Mouse (Mus musculus) mouse trophoblast stem cell (cell line): Measurements from ENCODE around the gene Maml3.

ENCODE experiments used
- in situ Hi-C, 2 experiments: fragments of 300-500 bp; cut with MseI, MboI; formaldehyde crosslinking; loops; 2 replicates in 1 of 2; 3 replicates in 1 of 2; pipeline ENCODE4 v1.15.1; 2025

Maml3 gene

DNA sequence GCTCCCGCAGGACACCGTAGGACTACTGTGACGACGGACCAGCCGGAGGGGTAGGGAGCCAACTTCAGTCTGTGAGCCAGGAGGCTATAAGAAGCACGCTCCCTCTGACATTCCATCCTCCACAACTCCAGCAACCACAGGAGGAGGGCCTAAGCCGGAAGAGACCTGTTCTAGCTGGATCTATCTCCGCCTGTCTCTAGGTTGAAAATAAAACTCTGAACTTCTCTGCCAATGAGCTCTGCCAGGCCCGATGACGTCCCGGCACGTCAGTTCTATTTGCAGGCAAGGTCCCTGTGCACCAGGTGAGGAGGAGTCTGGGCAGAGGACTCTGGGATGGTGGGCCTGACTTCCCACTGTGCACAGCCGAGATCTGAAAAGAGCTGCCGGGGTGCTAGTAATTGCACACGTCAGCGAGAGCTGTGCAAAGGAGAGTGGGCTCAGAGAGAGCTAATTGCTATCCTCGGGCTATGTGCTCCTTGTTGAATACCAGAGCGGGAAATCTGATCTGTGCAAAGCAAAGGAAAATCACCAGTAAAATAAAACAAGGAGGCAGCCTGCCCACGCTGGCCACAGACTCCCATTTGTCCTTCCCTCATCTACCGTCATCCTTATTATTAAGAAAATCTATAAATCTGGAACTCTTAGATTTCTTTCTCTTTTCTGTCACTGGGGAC lies 58.7 kb downstream of the Maml3 start:
- in situ Hi-C loops = no loop called here

DNA sequence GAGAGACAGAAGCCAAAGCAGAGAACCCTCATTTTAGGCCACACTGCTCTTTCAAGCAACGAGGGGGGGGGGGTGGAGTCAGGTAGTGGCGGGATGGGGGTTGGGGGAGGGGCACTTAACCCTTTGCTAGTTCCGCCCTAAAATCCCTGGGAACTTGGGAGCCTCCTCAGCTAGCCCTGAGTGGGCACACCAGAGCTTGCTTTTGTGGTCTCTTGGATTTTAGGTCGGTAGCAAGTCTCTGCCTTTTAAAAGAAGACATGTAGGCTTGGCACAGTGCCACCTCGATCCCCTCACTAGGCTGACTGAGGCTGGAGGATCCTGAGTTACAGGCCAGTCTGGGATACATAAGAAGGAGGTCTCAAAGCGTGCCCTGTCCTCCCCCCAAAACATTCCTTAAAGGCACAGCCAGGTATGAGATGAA lies 59.6 kb downstream of the Maml3 start:
- in situ Hi-C loops = no loop called here

DNA sequence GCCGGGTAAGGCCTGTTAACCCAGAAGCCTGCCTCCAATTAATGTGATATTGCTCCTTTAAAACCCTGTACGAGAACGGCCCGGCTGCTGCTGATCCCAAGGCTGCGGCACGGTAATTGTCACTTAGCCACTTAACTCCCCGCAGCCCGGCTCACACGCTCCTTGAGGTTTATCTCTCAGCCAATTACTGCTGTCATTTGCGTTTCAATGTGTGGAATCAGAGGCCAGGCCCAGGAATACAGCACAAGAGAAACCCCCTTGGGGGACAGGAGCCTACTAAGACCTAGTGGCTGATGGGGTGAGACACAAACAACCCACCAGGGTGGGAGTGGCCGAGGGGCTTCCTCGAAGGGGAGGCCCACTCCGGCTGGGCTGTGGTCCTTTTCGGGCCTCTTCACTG lies 60.2 kb downstream of the Maml3 start:
- in situ Hi-C loops = no loop called here

DNA sequence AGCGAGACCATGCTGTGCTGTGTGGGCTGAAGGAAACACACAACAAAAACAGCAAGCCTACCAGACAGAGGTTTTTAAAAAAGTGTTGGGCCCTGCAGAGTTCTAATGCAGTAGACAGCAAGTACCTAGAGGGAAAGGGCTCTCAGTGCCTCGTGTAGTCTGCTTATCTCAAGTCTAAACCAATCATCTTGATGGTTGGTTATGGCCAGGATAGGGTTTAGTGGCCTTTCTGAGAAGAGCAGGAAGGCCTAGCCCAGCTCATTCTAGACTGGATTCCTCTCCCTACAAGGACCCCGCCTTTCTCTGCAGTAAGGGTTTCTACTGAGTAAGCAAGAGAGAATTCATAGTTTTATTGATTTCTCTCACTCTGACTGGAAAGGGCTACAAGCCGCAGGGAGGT lies 61.0 kb downstream of the Maml3 start:
- in situ Hi-C loops = no loop called here

DNA sequence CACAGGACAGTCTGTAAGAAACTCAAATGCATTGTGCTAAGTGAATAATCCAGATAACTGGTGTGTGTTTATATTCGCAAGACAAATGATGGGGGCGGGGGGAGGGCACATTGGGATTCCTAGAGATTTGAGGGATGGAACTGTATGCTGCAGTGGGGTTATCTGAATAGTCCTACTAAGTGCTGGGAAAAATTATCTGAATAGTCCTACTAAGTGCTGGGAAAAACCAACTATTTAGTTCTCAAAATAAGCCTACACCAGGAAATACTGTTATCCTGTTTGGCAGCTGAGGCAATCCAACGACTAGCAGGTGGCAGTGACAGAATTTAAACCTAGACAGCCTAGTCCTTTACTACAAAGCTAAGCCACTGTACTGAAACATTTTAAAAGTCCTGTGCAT lies 62.2 kb downstream of the Maml3 start:
- in situ Hi-C loops = no loop called here

DNA sequence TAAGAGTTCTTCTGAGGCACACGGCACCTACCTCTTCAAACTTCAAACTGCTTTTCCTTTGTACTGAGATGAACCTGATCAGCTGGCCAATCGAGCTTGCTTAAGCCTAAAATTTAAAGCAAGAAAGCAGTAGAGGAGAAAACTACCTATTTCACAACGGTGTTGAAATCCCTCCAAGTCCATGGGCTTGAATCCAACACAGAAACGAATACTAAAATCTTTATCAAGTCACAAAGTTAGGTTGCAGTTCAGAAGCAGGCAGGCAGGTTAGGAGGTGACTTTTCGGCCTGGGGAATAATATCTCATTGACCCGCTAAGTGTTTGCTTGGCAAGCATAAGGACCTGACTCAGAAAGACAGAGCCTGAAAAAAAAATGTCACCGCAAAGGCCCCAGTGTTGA lies 64.9 kb downstream of the Maml3 start:
- in situ Hi-C loops = no loop called here

DNA sequence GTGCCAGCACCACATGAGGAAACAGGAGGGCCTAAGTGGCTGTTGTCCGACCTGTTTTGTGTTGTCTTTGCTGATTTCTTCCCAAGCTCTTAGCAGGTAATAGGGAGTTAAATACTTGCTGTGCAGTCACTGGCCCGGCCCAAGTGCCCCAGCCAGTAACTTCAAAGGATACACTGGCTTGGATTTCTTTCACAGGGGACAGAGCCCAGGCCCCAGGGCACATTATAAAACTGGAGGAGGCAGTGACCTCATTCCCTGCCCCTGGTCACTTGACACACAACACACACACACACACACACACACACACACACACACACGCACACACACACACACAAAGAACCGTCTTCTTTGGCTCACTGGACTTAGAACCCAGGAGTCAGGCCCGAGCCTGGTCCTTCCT lies 67.6 kb downstream of the Maml3 start:
- in situ Hi-C loops = no loop called here

DNA sequence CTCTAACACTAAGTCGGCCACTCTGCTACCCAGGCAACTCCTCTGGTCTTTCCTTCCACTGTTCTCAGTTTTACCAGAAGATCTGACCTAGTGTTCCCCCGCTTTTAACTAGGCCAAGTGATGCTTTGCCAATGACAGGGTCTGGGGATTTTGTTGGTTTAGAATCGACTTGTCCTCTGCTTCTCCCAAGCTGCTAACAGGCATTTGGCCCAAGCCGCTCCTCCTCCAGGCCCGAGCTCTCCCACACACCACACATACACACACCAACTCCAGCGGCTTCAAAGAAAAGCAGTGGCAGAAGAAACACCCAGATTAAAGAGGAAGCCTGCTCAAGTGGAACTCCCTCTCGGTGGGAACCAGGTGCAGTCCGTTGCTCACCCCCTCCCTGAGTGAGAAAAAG lies 69.5 kb downstream of the Maml3 start:
- in situ Hi-C loops = no loop called here

DNA sequence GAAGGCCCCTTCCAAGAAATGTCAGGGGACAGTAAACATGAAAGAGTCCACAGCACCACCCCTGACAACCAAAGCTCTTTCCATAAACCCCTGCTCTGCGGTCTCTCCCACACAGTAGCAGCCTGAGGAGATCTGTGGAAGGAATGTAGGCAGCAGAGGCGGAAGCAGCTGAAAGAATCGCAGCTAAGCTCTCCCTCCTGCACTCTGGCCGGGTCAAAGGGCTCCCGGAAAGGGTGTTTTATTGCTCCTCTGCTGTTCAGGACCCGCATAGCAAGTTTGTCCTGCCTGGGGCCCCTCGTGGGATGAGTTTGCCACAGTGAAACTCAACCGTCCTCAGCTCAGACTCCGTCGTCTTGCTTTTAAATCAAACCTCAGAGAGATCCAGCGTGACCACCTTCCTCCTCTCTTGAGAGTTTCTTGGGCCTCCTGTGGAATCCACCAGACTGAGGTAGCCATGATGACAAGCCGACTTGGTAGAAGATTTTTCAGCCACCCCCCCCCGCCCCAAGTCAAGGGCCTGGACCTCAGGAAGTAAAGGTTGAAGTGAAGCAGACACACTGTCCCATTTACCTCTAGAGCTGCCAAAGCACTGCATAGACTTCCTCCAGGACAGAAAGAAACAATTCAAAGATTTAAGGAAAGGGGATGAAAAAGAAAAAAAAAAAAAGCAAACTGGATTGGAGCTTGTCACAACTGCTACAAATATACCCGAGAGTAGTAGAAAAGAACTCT lies 70.9 kb downstream of the Maml3 start:
- in situ Hi-C loops = no loop called here

DNA sequence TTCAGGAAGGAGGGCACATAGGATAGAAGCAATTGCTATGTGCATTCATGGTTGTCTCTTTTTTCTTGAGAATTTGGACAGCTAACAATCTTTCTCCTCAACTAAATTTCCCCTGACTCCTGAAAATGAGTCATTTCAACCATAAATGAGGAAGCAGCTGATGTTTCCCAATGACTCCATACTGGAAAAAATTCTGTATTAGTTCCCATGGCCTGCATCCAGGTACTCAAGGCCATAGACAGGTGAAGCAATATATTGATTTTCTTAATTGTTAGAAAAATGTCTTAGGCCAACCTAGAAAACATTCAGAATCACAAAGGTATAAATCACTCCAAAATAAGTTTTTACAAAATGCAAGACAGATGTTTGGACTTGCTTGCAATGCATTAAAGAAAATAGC lies 73.5 kb downstream of the Maml3 start:
- in situ Hi-C loops = no loop called here

DNA sequence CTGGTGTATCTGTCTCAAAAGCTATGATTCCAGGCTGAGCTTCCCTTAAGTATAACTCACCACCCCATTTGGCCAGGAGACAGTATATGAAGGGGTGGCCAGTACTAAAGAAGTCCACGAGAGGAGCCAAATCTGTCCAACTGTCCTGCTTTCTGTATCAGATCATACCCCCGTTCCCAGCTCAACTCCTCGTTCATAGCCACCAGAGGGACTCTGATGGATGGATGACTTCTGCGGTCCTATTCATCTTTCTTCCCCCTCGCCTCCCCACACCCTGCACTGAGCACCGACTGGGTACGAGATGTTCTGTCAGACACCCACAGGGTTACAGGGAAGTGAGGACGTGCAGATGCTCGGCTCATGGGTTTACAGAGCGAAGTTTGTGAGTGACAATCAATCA lies 74.8 kb downstream of the Maml3 start:
- in situ Hi-C loops = no loop called here

DNA sequence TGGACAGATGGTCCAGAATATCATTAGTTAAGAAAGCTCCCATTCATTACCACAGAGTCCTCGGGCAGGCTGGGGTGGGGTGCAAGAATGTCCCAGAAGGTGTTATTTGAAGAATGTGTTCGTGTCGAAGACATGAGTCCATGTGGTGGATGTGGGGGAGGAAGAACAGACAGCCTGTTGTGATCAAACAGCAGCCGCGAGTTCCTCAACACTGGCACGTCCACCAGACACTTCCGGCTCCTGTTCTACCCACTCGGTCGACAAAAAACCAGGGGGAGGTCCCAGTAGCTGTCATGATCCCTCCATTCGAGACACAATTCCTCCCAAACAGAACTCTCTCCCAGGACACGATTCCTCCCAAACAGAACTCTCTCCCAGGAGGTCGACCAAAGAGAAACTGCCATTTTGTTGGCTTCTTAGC lies 75.2 kb downstream of the Maml3 start:
- in situ Hi-C loops = no loop called here

DNA sequence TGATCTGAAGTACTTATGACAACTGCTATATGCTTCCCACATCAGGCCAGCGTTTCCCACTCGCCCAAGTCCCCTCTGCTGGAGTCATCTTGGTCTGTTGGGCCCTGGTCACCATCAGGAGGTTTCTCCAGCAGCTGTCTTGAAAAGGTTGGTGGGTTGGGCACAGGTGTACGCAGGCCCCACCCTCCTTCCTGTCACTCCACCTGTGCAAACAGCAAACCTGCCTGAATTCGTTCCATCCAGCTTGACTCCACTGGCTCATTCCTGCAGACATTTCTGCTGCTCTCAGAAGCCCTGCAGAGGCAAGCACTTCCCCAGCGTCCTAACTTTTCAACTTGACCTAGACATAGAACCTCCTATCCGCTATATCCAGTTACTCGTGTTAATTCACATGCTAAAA lies 76.9 kb downstream of the Maml3 start:
- in situ Hi-C loops = no loop called here

DNA sequence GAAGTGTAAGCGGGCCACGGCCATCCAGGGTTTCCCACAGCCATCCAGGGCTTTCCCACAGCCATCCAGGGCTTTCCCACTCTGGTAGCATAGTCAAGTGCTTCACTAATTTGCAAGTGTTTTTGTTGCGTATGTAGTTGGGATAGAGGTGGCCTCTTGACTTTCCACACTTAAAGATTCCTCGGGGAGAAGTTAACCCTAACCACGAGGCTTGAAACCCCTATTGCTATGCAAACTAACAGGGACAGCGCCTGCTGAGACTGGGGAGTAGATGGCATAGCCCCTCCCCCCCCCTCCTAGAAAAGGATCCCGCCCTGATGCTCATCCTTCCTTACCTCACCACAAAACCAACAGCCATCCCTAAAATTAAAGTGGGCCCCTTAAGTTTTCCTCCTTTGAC lies 82.4 kb downstream of the Maml3 start:
- in situ Hi-C loops = no loop called here

DNA sequence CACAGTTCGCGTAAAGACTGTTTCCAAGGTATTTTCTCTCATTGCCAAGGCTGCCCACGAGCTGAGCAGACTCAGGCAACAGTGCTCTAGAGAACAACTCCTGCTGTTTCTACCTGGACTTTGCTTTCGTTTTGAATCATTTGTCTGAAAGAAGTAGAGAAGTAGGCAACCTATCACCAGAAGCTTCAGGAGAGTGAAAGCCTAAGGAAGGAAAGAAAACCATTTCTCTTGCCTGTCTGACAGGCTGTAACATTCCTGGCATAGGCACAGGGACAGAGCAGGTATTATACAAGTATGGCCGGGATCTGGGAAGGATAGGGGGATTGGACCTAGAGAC lies 86.8 kb downstream of the Maml3 start:
- in situ Hi-C loops = no loop called here

DNA sequence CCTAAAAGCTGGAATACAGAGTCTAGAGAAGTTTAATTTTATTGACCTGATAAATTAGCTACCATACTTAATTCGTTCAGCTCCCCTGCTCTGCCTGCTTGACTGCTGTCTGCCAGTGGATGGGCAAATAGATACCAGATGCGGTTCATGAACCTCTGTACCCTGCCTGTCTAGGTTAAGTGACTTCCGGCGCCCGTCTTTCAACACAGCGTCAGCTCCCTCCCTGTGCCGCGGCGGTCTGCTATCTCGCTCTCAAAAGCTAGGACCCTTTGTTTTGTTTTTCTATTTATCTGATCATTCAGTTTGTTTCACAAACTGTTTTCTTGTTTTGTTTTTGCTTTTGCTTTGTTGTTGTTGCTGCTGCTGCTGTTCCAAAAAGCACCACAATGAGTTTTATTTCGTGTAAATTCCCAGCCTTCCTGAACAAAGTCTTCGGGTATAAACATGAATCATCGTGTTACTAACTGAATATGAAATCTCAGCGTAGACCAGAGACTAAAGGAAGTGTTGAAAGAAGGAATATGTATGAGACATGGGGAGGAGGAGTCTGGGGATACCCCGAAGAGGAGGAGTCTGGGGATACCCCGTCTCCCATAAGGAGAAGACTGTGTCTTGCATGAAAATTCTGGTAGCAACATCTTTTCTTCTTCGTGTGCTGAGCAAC lies 87.3 kb downstream of the Maml3 start:
- in situ Hi-C loops = no loop called here

DNA sequence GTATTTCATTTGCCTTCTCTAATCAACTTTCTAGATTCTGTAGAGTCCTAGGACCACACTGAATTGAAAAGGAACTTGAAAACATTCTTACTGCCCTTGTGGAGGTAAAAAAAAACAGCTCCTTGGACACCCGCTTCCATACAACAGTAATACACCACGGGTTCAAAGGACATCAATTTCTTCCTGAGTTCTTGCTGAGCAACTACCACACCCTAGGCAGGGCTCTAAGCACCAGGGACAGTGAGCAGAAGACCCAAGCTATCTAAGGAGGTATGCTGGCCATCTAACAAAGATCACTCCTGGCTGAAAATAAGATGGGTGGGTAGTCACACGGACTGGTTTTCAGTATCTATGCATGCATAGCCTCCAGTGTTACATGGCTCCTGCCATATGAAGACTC lies 88.7 kb downstream of the Maml3 start:
- in situ Hi-C loops = no loop called here

DNA sequence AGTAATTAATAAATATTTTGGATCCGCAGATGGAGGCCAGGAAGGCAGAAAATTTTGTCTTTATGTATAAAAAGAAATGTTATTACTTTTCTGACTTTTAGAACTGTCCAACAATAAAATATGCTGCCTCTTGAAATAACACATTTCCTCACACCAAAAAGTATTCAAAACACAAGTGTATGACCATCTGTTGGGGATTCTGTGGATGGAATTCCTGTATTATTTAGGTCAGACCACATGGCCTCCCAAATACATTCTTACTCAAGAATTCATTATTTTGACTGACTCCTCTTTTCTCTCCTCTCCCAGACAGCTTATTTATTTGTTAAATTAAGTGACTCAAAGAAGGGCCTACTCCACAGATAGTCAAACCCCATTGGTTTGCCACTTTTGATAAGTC lies 89.3 kb downstream of the Maml3 start:
- in situ Hi-C loops = no loop called here

DNA sequence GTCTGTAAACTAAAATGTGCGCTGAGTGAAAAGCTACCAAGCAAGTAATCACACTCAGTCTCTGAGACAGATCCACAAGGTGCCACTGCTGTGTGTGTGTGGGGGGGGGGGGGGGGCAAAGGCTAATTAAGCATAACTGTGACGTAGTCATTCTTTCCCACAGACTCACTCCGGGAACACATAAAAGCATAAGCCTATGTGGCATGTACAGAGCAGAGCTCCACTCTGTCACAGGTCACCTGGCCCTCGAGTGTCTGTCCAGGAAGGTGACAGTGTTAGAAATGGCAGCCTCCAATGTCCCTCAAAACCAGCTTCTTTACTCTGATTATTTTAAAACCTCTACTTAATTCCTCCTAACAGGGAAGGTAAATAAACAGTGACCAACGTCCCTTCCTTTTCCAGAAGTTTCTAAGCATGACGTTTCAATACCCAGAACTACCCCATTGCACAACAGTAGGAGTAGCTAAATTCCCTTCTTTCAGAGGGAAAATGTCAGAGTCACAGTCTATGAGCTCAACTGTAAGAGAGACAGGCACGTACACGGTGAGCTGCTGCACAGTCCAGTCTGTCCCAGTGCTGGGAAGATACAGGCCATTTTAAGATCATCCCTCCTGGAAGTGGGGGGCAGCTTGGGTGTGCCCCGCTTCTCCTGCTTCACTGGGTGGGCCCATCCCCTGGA lies 93.7 kb downstream of the Maml3 start:
- in situ Hi-C loops = no loop called here

DNA sequence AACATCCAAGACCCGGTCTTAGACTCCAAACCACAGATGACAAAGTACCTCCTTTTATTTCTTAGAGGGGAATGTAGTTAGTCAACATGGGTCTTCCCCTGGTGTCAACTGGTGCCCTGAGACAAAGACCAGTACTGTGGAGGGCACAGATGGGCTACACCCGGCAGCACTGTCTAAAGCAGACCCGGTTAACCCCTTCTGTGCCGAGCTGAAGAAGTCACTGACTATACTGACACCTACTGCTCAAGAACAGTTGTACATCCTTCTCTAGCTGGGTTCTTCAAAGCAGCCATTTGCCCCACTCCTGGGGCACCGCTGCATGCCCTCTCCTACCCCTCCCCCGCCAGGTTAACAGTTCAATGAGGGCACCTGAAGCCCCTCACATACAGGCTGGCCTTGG lies 95.6 kb downstream of the Maml3 start:
- in situ Hi-C loops = no loop called here

DNA sequence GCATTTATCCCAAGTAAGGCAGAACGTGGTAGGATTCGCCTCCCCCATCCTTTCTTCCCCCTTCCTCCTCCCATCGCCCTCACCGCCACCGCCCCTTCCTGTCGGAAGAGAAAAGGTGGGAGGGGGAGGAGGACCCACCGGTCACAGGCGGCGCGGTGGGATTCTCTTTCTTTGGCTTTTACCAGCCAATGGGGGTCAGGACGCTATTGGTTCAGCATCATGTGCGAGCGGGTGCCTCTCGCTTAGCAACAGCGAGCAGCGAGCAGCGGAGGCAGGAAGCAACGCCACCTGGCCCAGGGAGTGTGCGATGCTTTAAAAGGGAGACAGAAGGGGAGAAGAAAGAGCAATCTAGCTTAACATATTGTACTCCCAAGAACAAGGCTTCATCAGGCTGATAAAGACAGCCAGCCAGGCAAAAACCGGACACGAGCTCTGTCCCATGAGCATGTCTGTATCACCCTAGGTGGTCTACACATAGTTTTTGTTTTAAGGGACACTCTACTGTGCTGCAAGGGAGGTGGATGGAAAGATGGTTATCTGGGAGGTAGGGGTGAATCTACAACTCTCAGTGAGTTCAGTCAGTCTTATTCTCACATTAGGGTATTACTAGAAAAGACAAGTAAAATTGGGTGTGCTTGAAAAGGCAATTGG lies 97.1 kb downstream of the Maml3 start:
- in situ Hi-C loops = no loop called here

DNA sequence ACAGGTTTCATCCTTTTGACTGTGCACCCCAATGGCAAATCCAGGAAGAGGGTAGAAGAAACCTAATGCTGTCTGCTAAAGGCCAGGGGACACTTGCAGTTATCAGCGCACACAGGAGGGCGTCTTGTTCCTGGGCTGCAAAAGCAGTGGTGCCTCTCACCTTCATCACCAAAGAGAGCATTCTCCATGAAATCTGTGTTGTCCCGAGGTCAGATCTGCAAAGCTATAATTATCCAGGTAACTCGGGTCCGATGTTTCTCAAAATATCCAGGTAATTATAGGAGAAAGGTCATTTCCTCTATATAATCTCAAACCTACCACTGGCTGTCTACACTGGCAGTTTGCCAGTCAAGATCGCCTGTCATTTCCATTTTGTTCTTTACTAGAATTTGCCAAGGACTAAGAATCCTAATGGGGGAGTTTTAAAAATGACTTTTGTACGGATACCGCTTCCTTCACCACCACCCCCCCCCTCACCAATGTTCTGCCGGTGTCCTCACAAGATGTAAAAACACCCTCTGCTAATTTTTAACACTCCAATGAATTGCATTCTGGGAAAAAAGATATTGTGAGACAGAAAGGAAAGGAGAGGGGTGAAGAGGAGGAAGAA lies 98.0 kb downstream of the Maml3 start:
- in situ Hi-C loops = no loop called here
